Mouse (Mus musculus): ENCODE measurements around the gene Larp6. TPM values are rescaled to one million over a fixed set of nuclear protein-coding genes. Genes with fewer than 3 reads are reported as not detected.

The Larp6 gene
- total RNA-seq (2021): 1 to 10 TPM in 1 of 2 experiments, under 1 TPM in 1; 0.95 to 1.3 TPM

GRCm38 (mm10) chr9:60712771-60713541 lies at the start of gene Larp6:
Gene Larp6, plus strand, starts transcription at chr9:60712989.
- DNase-seq: peak; percentile 64

GRCm38 (mm10) chr9:60664385-60664784 lies 48.4 kb upstream of the Larp6 start:
- no peak for DNase-seq

- DNase-seq: no peak
These were observed 47.9 kb upstream of the Larp6 start for GRCm38 (mm10) chr9:60664866-60665265.

GRCm38 (mm10) chr9:60665535-60665934 lies 47.3 kb upstream of the Larp6 start:
- no peak for DNase-seq

- DNase-seq: no peak
These were observed 43.9 kb upstream of the Larp6 start for GRCm38 (mm10) chr9:60668886-60669285.

- DNase-seq: no peak
These were observed 40.2 kb upstream of the Larp6 start for GRCm38 (mm10) chr9:60672568-60672967.

GRCm38 (mm10) chr9:60674780-60675179 lies 38.0 kb upstream of the Larp6 start:
- no peak for DNase-seq

GRCm38 (mm10) chr9:60676429-60676828 lies 36.4 kb upstream of the Larp6 start:
- DNase-seq: no peak

- DNase-seq: no peak
These were observed 33.9 kb upstream of the Larp6 start for GRCm38 (mm10) chr9:60678913-60679312.

- no peak for DNase-seq
These were observed 31.8 kb upstream of the Larp6 start for GRCm38 (mm10) chr9:60681005-60681404.

GRCm38 (mm10) chr9:60682753-60683152 lies 30.0 kb upstream of the Larp6 start:
- no peak for DNase-seq

GRCm38 (mm10) chr9:60687415-60687814 lies 25.4 kb upstream of the Larp6 start:
- no peak for DNase-seq

GRCm38 (mm10) chr9:60687891-60688324 lies 24.9 kb upstream of the Larp6 start, which contains the start of gene Lrrc49:
Gene Lrrc49, minus strand, starts transcription at chr9:60688158.
- DNase-seq: peak; percentile 93

GRCm38 (mm10) chr9:60692624-60693023 lies 20.2 kb upstream of the Larp6 start:
- no peak for DNase-seq

- DNase-seq: peak; percentile 46
These were observed 18.8 kb upstream of the Larp6 start for GRCm38 (mm10) chr9:60693986-60694385.

GRCm38 (mm10) chr9:60696271-60696985 lies 16.4 kb upstream of the Larp6 start:
- DNase-seq: no peak

- no peak for DNase-seq
These were observed 13.1 kb upstream of the Larp6 start for GRCm38 (mm10) chr9:60699581-60700231.

- DNase-seq: no peak
These were observed 5.2 kb upstream of the Larp6 start for GRCm38 (mm10) chr9:60707594-60707993.

GRCm38 (mm10) chr9:60708606-60709005 lies 4.2 kb upstream of the Larp6 start:
- no peak for DNase-seq

- no peak for DNase-seq
These were observed 3.1 kb upstream of the Larp6 start for GRCm38 (mm10) chr9:60709721-60710120.

- DNase-seq: no peak
These were observed 778 bp upstream of the Larp6 start for GRCm38 (mm10) chr9:60712011-60712410.

GRCm38 (mm10) chr9:60713616-60714015 lies 827 bp downstream of the Larp6 start:
- DNase-seq: no peak

GRCm38 (mm10) chr9:60714191-60714590 lies 1.4 kb downstream of the Larp6 start:
- peak; percentile 32 for DNase-seq
